Mouse (Mus musculus) liver, embryonic 14.5 days (tissue): Measurements from ENCODE around the gene Sparcl1. TPM values are rescaled to one million over a fixed set of nuclear protein-coding genes. Genes with fewer than 3 reads are reported as not detected.
A peak's percentile ranks its signal among the peaks of the same experiment; 100 is the strongest.

Source experiments
- ATAC-seq: fragments of 200-750 bp; cut with Nextera tagmentation; 2 replicates; pipeline ENCODE4 v1.8.0; 2017; ENCODE audit warnings: moderate number of reproducible peaks, mild to moderate bottlenecking, moderate library complexity; ENCODE audit not compliant: insufficient read depth
- DNase-seq, 3 experiments: peaks; one replicate each; pipeline ENCODE4 v3.0.0-alpha.2; 2012 to 2013; ENCODE audit warnings: low read depth in 3 of 3, low spot score in 3 of 3
- H3K27ac ChIP-seq: fragments of 300-500 bp; sonication (generic); 2 replicates; pipeline ENCODE4 v1.5.1; 2014; ENCODE audit warnings: moderate library complexity, mild to moderate bottlenecking, control low read depth, inconsistent platforms
- H3K27me3 ChIP-seq: fragments of 300-500 bp; sonication (generic); 2 replicates; pipeline ENCODE4 v1.6.1; 2014; ENCODE audit warnings: mild to moderate bottlenecking, low read length, moderate library complexity; ENCODE audit not compliant: control insufficient read depth, insufficient read depth
- H3K36me3 ChIP-seq: fragments of 300-500 bp; sonication (generic); replicated peaks from 2 replicates; pipeline ENCODE4 v1.6.1; 2014; ENCODE audit warnings: low read depth; ENCODE audit not compliant: control insufficient read depth, insufficient read depth
- H3K4me1 ChIP-seq, 2 experiments: fragments of 200-500 bp in 1 of 2; fragments of 300-500 bp in 1 of 2; sonication (generic) in 1 of 2; replicated peaks; 2 replicates each; pipeline ENCODE4 v1.6.1; 2012 to 2014; ENCODE audit warnings: antibody characterized with exemption in 1 of 2, inconsistent platforms in 1 of 2, low read length in 1 of 2; ENCODE audit not compliant: control insufficient read depth in 2 of 2, insufficient read depth in 2 of 2
- H3K4me2 ChIP-seq: fragments of 300-500 bp; sonication (generic); 2 replicates; pipeline ENCODE4 v1.6.1; 2014; ENCODE audit warnings: low read depth, mild to moderate bottlenecking, control low read depth, moderate library complexity
- H3K4me3 ChIP-seq, 2 experiments: fragments of 200-500 bp in 1 of 2; fragments of 300-500 bp in 1 of 2; sonication (generic) in 1 of 2; 2 replicates each; pipeline ENCODE4 v1.5.1; 2012 to 2014; ENCODE audit warnings: low read depth in 2 of 2, low read length in 2 of 2, mild to moderate bottlenecking in 2 of 2, control low read depth in 1 of 2, inconsistent platforms in 1 of 2, moderate library complexity in 1 of 2; ENCODE audit not compliant: insufficient read depth in 1 of 2
- H3K9ac ChIP-seq: fragments of 300-500 bp; sonication (generic); replicated peaks from 2 replicates; pipeline ENCODE4 v1.6.1; 2014; ENCODE audit warnings: mild to moderate bottlenecking, control low read depth, moderate library complexity
- H3K9me3 ChIP-seq: fragments of 300-500 bp; sonication (generic); 2 replicates; pipeline ENCODE4 v1.6.1; 2016; ENCODE audit warnings: low read length, mixed read lengths; ENCODE audit not compliant: control insufficient read depth
- CTCF ChIP-seq: IDR thresholded peaks from 2 replicates; pipeline ENCODE4 v1.5.1; 2016; ENCODE audit warnings: antibody characterized with exemption, low read depth, control low read depth
- EP300 ChIP-seq: IDR thresholded peaks from 2 replicates; pipeline ENCODE4 v1.6.1; 2016; ENCODE audit warnings: antibody characterized with exemption, low read depth
- WGBS: fragments of 180-500 bp; shearing (Covaris S2); extraction: QIAGEN DNeasy Blood & Tissue Kit; methylation state at CpG from one replicate; pipeline ENCODE4 v1.1.7; 2014; ENCODE audit not compliant: insufficient replicate concordance; 5-methylcytosine and 5-hydroxymethylcytosine counted together
- polyA plus RNA-seq, 2 experiments: library from polyadenylated mRNA; depleted of rRNA in 1 of 2; stranded (reverse) in 1 of 2; unstranded in 1 of 2; fragments of >200 nt; fragmentation: Nextera tagmentation in 1 of 2; extraction: Ambion mirVana in 1 of 2; gene quantifications; 2 replicates each; pipeline versions ENCODE4 v1.2.1 to v1.2.3; 2012 to 2014

Gene Sparcl1
- polyA plus RNA-seq, 2 experiments, result 1.0 to 1.4 TPM

GRCm38 (mm10) chr5:104076361-104076760 lies 37.2 kb downstream of the Sparcl1 start:
- DNase-seq, result no peak
- no peak overlapping the region for H3K27ac ChIP-seq
- peaks cover 6% of the 10 kb centered on the region for H3K27me3 ChIP-seq
- no peak overlapping the region for H3K4me2 ChIP-seq
- H3K9ac ChIP-seq, result no peak overlapping the region
- no peak overlapping the region for H3K4me3 ChIP-seq
- ATAC-seq, result no peak
- H3K4me1 ChIP-seq, result peaks cover 0 to 1% of the 10 kb centered on the region in 2 experiments; a peak in 1 of 4 replicates
- H3K36me3 ChIP-seq, result no peaks in the 10 kb centered on the region
- 24% methylated on average over 10 of the region's 10 CpGs for WGBS
- TF ChIP-seq EP300 (no peak), CTCF (no peak)
- no peaks in the 10 kb centered on the region for H3K9me3 ChIP-seq

- 20% methylated on average over 12 of the region's 12 CpGs for WGBS
- H3K27ac ChIP-seq, result no peak overlapping the region
- H3K27me3 ChIP-seq, result peaks cover 6% of the 10 kb centered on the region
- TF ChIP-seq CTCF, result peak; percentile 94
- TF ChIP-seq EP300, result no peak
- H3K4me1 ChIP-seq, result peaks cover 0 to 1% of the 10 kb centered on the region in 2 experiments; a peak in 1 of 4 replicates
- no peaks in the 10 kb centered on the region for H3K9me3 ChIP-seq
- H3K9ac ChIP-seq, result no peak overlapping the region
- no peak for ATAC-seq
- H3K4me3 ChIP-seq, result no peak overlapping the region
- H3K4me2 ChIP-seq, result no peak overlapping the region
- no peaks in the 10 kb centered on the region for H3K36me3 ChIP-seq
- peak; percentile 30 to 49 (median 36) for DNase-seq
These were observed 39.1 kb downstream of the Sparcl1 start for GRCm38 (mm10) chr5:104074388-104074787.

GRCm38 (mm10) chr5:104073602-104074001 lies 39.9 kb downstream of the Sparcl1 start:
- no peak overlapping the region for H3K4me2 ChIP-seq
- no peaks in the 10 kb centered on the region for H3K9me3 ChIP-seq
- H3K4me1 ChIP-seq, result peaks cover 0 to 1% of the 10 kb centered on the region in 2 experiments; a peak in 1 of 4 replicates
- no peak for TF ChIP-seq EP300
- TF ChIP-seq CTCF, result no peak
- no peak overlapping the region for H3K27ac ChIP-seq
- H3K27me3 ChIP-seq, result peaks cover 6% of the 10 kb centered on the region
- no peak overlapping the region for H3K9ac ChIP-seq
- H3K4me3 ChIP-seq, result no peak overlapping the region
- ATAC-seq, result peak; percentile 48; the same call in 1 of the 2 replicates
- 80% methylated on average over 5 of the region's 5 CpGs for WGBS
- DNase-seq, result no peak
- no peaks in the 10 kb centered on the region for H3K36me3 ChIP-seq

GRCm38 (mm10) chr5:104072272-104072886 lies 41.2 kb downstream of the Sparcl1 start:
- Histone ChIP-seq H3K4me2 (no peak overlapping the region), H3K9me3 (no peaks in the 10 kb centered on the region), H3K4me3 (no peak overlapping the region), H3K27ac (no peak overlapping the region), H3K9ac (no peak overlapping the region), H3K4me1 (peaks cover 0 to 1% of the 10 kb centered on the region in 2 experiments; a peak in 1 of 4 replicates), H3K27me3 (peaks cover 6% of the 10 kb centered on the region), H3K36me3 (no peaks in the 10 kb centered on the region)
- ATAC-seq (peak; percentile 52; the same call in 1 of the 2 replicates), DNase-seq (no peak)
- TF ChIP-seq CTCF (no peak), EP300 (no peak)
- WGBS, result 36% methylated on average over 6 of the region's 8 CpGs

GRCm38 (mm10) chr5:104071048-104071447 lies 42.5 kb downstream of the Sparcl1 start:
- Histone ChIP-seq H3K36me3 (no peaks in the 10 kb centered on the region), H3K9ac (no peak overlapping the region), H3K27me3 (peaks cover 6% of the 10 kb centered on the region; the same call in 1 of the 2 replicates), H3K4me3 (no peak overlapping the region), H3K4me2 (no peak overlapping the region), H3K27ac (no peak overlapping the region), H3K4me1 (no peaks in the 10 kb centered on the region; a peak in 1 of 4 replicates), H3K9me3 (no peaks in the 10 kb centered on the region)
- WGBS, result 43% methylated on average over 4 of the region's 4 CpGs
- DNase-seq (no peak), ATAC-seq (no peak)
- TF ChIP-seq EP300, result 0 out of 2 replicates have a peak, but pooled peaks have one; percentile 7
- TF ChIP-seq CTCF, result no peak
